Mouse (Mus musculus) MEL (cell line): Measurements from ENCODE around the gene S1pr4.

Experiments
- BHLHE40 ChIP-seq: IDR thresholded peaks from 2 replicates; pipeline ENCODE4 v1.6.1; 2012; ENCODE audit warnings: low read depth, mild to moderate bottlenecking, inconsistent platforms, low read length, improper control_type of control experiment, borderline replicate concordance
- CHD1 ChIP-seq: IDR thresholded peaks from 2 replicates; pipeline ENCODE4 v1.6.1; 2012; ENCODE audit warnings: low read depth, mild to moderate bottlenecking, inconsistent platforms, low read length, improper control_type of control experiment
- CHD2 ChIP-seq: IDR thresholded peaks from 2 replicates; pipeline ENCODE4 v1.6.1; 2011; ENCODE audit warnings: low read length, improper control_type of control experiment
- CTCF ChIP-seq, 3 experiments: IDR thresholded peaks in 2 of 3; conservative IDR thresholded peaks in 1 of 3; 2 replicates each; pipeline ENCODE4 v1.5.1; 2011 to 2012; ENCODE audit warnings: low read length in 3 of 3, low read depth in 2 of 3, mild to moderate bottlenecking in 2 of 3, improper control_type of control experiment in 1 of 3, inconsistent platforms in 1 of 3, mixed read lengths in 1 of 3, moderate library complexity in 1 of 3; ENCODE audit not compliant: control insufficient read depth in 1 of 3, insufficient read depth in 1 of 3, poor library complexity in 1 of 3, severe bottlenecking in 1 of 3
- EP300 ChIP-seq, 2 experiments: IDR thresholded peaks; 2 replicates each; pipeline ENCODE4 v1.6.1; 2011; ENCODE audit warnings: improper control_type of control experiment in 2 of 2, low read length in 2 of 2, low read depth in 1 of 2, mild to moderate bottlenecking in 1 of 2
- HCFC1 ChIP-seq: IDR thresholded peaks from 2 replicates; pipeline ENCODE4 v1.6.1; 2012; ENCODE audit warnings: low read depth, mild to moderate bottlenecking, inconsistent platforms, low read length, improper control_type of control experiment, moderate library complexity
- KAT2A ChIP-seq: conservative IDR thresholded peaks from 2 replicates; pipeline ENCODE4 v1.6.1; 2012; ENCODE audit warnings: low read depth, low read length, improper control_type of control experiment, inconsistent platforms
- MAX ChIP-seq: IDR thresholded peaks from 2 replicates; pipeline ENCODE4 v1.6.1; 2011; ENCODE audit warnings: low read length, improper control_type of control experiment
- MAZ ChIP-seq: IDR thresholded peaks from 2 replicates; pipeline ENCODE4 v1.6.1; 2012; ENCODE audit warnings: low read depth, mild to moderate bottlenecking, inconsistent platforms, low read length, improper control_type of control experiment
- MYC ChIP-seq: IDR thresholded peaks from 2 replicates; pipeline ENCODE4 v1.6.1; 2011; ENCODE audit warnings: low read depth, mild to moderate bottlenecking, low read length, improper control_type of control experiment, moderate library complexity
- POLR2AphosphoS5 ChIP-seq: IDR thresholded peaks from 2 replicates; pipeline ENCODE4 v1.6.1; 2012; ENCODE audit warnings: low read depth, borderline replicate concordance, mild to moderate bottlenecking, inconsistent platforms, low read length, moderate library complexity, mixed read lengths
- SMC3 ChIP-seq: IDR thresholded peaks from 2 replicates; pipeline ENCODE4 v1.6.1; 2011; ENCODE audit warnings: low read depth, low read length, improper control_type of control experiment
- ZKSCAN1 ChIP-seq: IDR thresholded peaks from 2 replicates; pipeline ENCODE4 v1.6.1; 2012; ENCODE audit warnings: low read depth, mild to moderate bottlenecking, inconsistent platforms, low read length, improper control_type of control experiment, moderate library complexity

DNA sequence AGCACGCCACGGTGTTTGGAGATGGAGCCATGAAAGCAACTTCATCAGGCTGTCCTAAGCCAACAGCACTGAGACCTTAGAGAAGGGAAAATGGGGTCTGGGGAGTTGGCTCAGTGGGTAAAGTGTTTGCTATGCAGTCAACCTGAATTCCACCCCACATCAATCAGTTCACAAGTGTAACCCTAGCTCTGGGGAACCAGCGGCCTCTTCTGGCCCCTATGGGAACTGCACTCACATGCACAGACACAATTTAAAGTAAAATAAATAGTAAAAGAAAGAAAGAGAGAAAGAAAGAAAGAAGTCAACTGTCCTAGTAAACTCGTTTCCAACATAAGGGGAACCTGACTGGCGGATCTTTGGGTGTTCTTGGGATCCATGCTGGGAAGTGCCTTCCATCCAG lies 13.9 kb upstream of the S1pr4 start:
- TF ChIP-seq KAT2A: no peak
- no peak for TF ChIP-seq CHD2
- TF ChIP-seq CTCF (IDR thresholded peaks at IDR 0.05 in 2 of 3, conservative IDR thresholded peaks at IDR 0.05 in 1 of 3; ENCODE audit: control insufficient read depth in 1 of 3, insufficient read depth in 1 of 3, low read depth in 2 of 3, low read length in 3 of 3, poor library complexity in 1 of 3, severe bottlenecking in 1 of 3): peak; percentile 38 to 44 (median 43)
- TF ChIP-seq MAX: no peak
- no peak for TF ChIP-seq EP300 (IDR thresholded peaks at IDR 0.05; ENCODE audit: low read depth in 1 of 2, low read length in 2 of 2)
- TF ChIP-seq CHD1: no peak
- no peak for TF ChIP-seq POLR2AphosphoS5
- no peak for TF ChIP-seq SMC3
- TF ChIP-seq MAZ: no peak
- TF ChIP-seq ZKSCAN1: no peak
- TF ChIP-seq MYC: no peak
- no peak for TF ChIP-seq HCFC1
- TF ChIP-seq BHLHE40: no peak
